13 mouse cellular contexts compared by ENCODE assay signal in genomic region chr15:64562431-64563111, GRCm38 (mm10).
DNase-seq lines count a peak whose midpoint lies in the region; ATAC-seq and TF ChIP-seq lines count a peak whose summit lies in the region.
"Had no signal": no experiment of that assay in that cellular context is flagged by ENCODE, and none has a peak within 500 bp of the region (broad histone marks: within the 10 kb centered on the region; RNA-seq: fewer than 3 reads in every experiment).

No protein-coding gene starts in this region.

- no peak overlapping the region for H3K4me2 ChIP-seq in limb, embryonic 11.5 days (ENCODE audit: low read depth, severe bottlenecking)
- H3K4me2 ChIP-seq: heart, embryonic 13.5 days; intestine, embryonic 15.5 days; limb, embryonic 13.5 days had no signal

- no peak for ATAC-seq in limb, embryonic 11.5 days (ENCODE audit: insufficient number of reproducible peaks, low FRiP score, low TSS enrichment, low read depth)
- no peak for ATAC-seq in granulocyte monocyte progenitor cell, adult 5-6 weeks (replicated peaks; ENCODE audit: poor library complexity, severe bottlenecking)
- ATAC-seq: intestine, embryonic 15.5 days had no signal

- intact Hi-C loops in left cerebral cortex, adult 2 months (cut with DNase I) = loop anchor here (1.0 to 5.0 kb wide), 4 partner anchors 102 to 250 kb away; no protein-coding TSS in a partner anchor
- intact Hi-C loops in gastrocnemius, adult 2 months (cut with DNase I) = no loop called here

- H3K27ac ChIP-seq in cerebellum, adult 2 months (ENCODE audit: insufficient read depth, low read length) = no peak overlapping the region
- H3K27ac ChIP-seq in limb, embryonic 11.5 days (replicated peaks; ENCODE audit: low read depth, low read length) = no peak overlapping the region
- H3K27ac ChIP-seq in limb, embryonic 10.5 days = no peak overlapping the region
- peak overlapping the region; percentile 79 for H3K27ac ChIP-seq in left cerebral cortex, adult 2 months
- no peak overlapping the region for H3K27ac ChIP-seq in gastrocnemius, adult 2 months
- H3K27ac ChIP-seq: heart, embryonic 13.5 days; intestine, embryonic 15.5 days; limb, embryonic 13.5 days had no signal

- H3K4me1 ChIP-seq in cerebellum, adult 2 months (ENCODE audit: control insufficient read depth, insufficient read depth, low read length) = no peaks in the 10 kb centered on the region; the same call in 1 of the 2 replicates
- no peaks in the 10 kb centered on the region for H3K4me1 ChIP-seq in limb, embryonic 11.5 days (ENCODE audit: control insufficient read depth, insufficient read depth, low read length)
- H3K4me1 ChIP-seq in limb, embryonic 10.5 days = no peaks in the 10 kb centered on the region
- H3K4me1 ChIP-seq: intestine, embryonic 15.5 days; limb, embryonic 13.5 days had no signal

- no peaks in the 10 kb centered on the region for H3K9me3 ChIP-seq in limb, embryonic 11.5 days (ENCODE audit: control insufficient read depth, low read length)
- no peaks in the 10 kb centered on the region for H3K9me3 ChIP-seq in limb, embryonic 10.5 days (replicated peaks)
- H3K9me3 ChIP-seq: heart, embryonic 13.5 days; intestine, embryonic 15.5 days; limb, embryonic 13.5 days had no signal

- no peaks in the 10 kb centered on the region for H3K36me3 ChIP-seq in limb, embryonic 11.5 days (ENCODE audit: control insufficient read depth, insufficient read depth, low read length)
- no peaks in the 10 kb centered on the region for H3K36me3 ChIP-seq in limb, embryonic 10.5 days
- H3K36me3 ChIP-seq: heart, embryonic 13.5 days; intestine, embryonic 15.5 days; limb, embryonic 13.5 days had no signal

- WGBS in cerebellum, adult 2 months = 16% methylated on average over 3 of the region's 3 CpGs
- WGBS in limb, embryonic 11.5 days = 78% methylated on average over 3 of the region's 3 CpGs
- WGBS in limb, embryonic 10.5 days = 80% methylated on average over 3 of the region's 3 CpGs

- no peak for TF ChIP-seq CTCF in cerebellum, adult 2 months (IDR thresholded peaks at IDR 0.05; ENCODE audit: borderline replicate concordance, insufficient read depth, low read depth, low read length)
- no peak for TF ChIP-seq CTCF in left cerebral cortex, adult 2 months (IDR thresholded peaks at IDR 0.05)
- TF ChIP-seq CTCF in gastrocnemius, adult 2 months (IDR thresholded peaks at IDR 0.05) = no peak

- no peak for TF ChIP-seq POLR2A in cerebellum, adult 2 months (IDR thresholded peaks at IDR 0.05; ENCODE audit: borderline replicate concordance, insufficient read depth, low read length)

- H3K9ac ChIP-seq in limb, embryonic 11.5 days (ENCODE audit: low read length) = no peak overlapping the region
- H3K9ac ChIP-seq: heart, embryonic 13.5 days; intestine, embryonic 15.5 days; limb, embryonic 13.5 days had no signal

- no peaks in the 10 kb centered on the region for H3K27me3 ChIP-seq in cerebellum, adult 2 months (ENCODE audit: control insufficient read depth, insufficient read depth, low read length)
- H3K27me3 ChIP-seq in limb, embryonic 11.5 days (ENCODE audit: control insufficient read depth, insufficient read depth, low read length) = no peaks in the 10 kb centered on the region
- no peaks in the 10 kb centered on the region for H3K27me3 ChIP-seq in limb, embryonic 10.5 days (ENCODE audit: low read depth, poor library complexity, severe bottlenecking)
- H3K27me3 ChIP-seq: heart, embryonic 13.5 days; intestine, embryonic 15.5 days; limb, embryonic 13.5 days had no signal

- H3K4me3 ChIP-seq in cerebellum, adult 2 months (replicated peaks; ENCODE audit: insufficient read depth, low read depth, low read length) = no peak overlapping the region
- H3K4me3 ChIP-seq in limb, embryonic 11.5 days (ENCODE audit: low read depth, low read length) = no peak overlapping the region
- H3K4me3 ChIP-seq in limb, embryonic 10.5 days = no peak overlapping the region
- no peak overlapping the region for H3K4me3 ChIP-seq in left cerebral cortex, adult 2 months
- no peak overlapping the region for H3K4me3 ChIP-seq in gastrocnemius, adult 2 months
- H3K4me3 ChIP-seq: erythroblast, embryonic 14.5 days; heart, embryonic 13.5 days; intestine, embryonic 15.5 days; limb, embryonic 13.5 days had no signal

- peak; percentile 58 to 78 for DNase-seq in cerebellum, postnatal 10 days
- DNase-seq in cerebellum, adult 2 months = no peak
- DNase-seq in limb, embryonic 11.5 days (ENCODE audit: low spot score) = peak; percentile 19
- no peak for DNase-seq in limb, embryonic 10.5 days (ENCODE audit: low spot score)
- DNase-seq in left cerebral cortex, adult 2 months (ENCODE audit: extremely low spot score in 1 of 2, low spot score in 2 of 2) = peak; percentile 26 to 57
- DNase-seq in right cerebral cortex, postnatal 36 days (ENCODE audit: low spot score in 2 of 2) = peak; percentile 67 to 75
- DNase-seq in gastrocnemius, adult 2 months = no peak
- DNase-seq: midbrain, embryonic 14.5 days had no signal

Comparison
In these comparisons a context has a peak if more than half of its experiments do, and no peak if none do; other contexts are left out.
1. DNase-seq: peak in cerebellum, postnatal 10 days (2 of 2), limb, embryonic 11.5 days (single experiment), left cerebral cortex, adult 2 months (2 of 2) and right cerebral cortex, postnatal 36 days (2 of 2); none in cerebellum, adult 2 months (0 of 2), limb, embryonic 10.5 days (single experiment) and gastrocnemius, adult 2 months (single experiment).